Mouse (Mus musculus): ENCODE results near the gene Noc4l. TPM values are rescaled to one million over a fixed set of nuclear protein-coding genes. Genes with fewer than 3 reads are reported as not detected.

Noc4l gene
- 10 to 100 TPM; 14.1 to 15.4 TPM for total RNA-seq (2021)
- long read RNA-seq, experiment 1, transcript Noc4l-201 (15 exons, 2,075 nt): major isoform, 28 of 30 reads
- long read RNA-seq, experiment 1, partial matches to known transcripts: 0 of 30 reads
- long read RNA-seq, experiment 1, other reads (novel, unspliced or antisense): 2 of 30 reads
- long read RNA-seq, experiment 2, transcript Noc4l-201 (15 exons, 2,075 nt): major isoform, 21 of 21 reads
- long read RNA-seq, experiment 2, partial matches to known transcripts: 0 of 21 reads
- long read RNA-seq, experiment 2, other reads (novel, unspliced or antisense): 0 of 21 reads

DNA sequence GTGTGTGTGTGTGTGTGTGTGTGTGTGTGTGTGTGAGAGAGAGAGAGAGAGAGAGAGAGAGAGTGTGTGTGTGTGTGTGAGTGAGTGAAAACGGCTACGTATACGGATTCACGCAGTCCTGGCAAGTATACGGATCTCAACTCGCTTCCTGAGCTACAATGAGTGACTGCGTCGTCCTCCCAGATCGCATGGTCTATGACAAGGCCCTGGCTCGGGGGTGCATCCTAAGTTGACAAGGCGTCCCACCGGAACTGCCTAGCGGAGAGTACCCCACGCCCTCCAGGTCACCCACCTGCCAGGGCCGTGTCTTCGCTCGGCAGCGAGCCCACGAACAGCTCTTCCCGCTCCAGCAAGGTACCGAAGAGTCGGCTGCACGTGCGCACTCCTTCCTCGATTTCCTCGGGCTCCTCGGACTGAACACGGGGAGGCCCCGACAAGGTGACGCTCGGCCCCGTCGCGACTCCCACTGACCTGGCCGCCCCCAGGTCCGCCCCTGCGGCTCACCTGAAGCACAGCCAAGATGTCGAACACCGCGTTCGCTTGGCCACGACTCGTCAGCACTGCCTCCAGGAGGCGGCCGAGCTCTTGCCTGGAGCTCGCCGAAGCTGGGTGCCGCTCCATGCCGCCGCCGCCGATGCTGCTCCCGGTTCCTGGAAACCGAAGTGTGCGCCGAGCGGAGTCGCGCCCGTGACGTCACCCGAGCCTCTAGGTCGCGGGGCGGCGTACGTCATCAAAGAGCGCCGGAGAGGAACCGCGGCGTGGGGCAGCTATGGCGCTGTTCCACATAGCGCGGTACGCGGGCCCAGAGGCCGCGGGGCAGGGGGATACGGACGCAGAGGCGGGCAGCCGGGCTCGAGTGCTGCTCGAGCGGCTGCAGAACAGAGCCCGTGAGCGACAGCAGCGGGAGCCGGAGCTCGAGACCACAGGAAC, at the start of gene Noc4l, which contains the start of gene Ddx51:
Noc4l (minus strand) TSS at position 699 of the 930 bp plus-strand sequence.
Ddx51 (plus strand) TSS at position 733 of the 930 bp plus-strand sequence.
- peak; percentile 93 for DNase-seq (ENCODE audit: low spot score)

DNA sequence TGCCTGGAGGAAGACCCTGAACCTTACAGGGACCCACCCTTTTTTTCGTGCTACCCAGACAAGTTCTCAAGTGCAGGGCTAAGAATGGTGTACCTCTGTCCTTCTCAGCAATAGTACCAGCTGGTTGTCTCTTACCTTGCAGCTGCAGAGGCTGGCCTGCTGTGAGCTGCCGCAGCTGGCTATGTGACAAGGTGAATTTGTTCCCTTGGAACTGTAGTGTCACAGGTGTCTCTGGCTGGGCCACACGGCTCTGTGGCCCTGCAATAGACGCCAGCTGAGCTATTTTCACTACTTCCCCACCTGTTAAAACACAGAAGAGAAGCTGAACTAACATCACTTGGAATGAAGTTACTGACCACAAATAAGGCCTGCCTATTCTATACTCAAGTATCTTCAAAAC, 45.4 kb upstream of the Noc4l start:
- DNase-seq (ENCODE audit: low spot score): no peak

DNA sequence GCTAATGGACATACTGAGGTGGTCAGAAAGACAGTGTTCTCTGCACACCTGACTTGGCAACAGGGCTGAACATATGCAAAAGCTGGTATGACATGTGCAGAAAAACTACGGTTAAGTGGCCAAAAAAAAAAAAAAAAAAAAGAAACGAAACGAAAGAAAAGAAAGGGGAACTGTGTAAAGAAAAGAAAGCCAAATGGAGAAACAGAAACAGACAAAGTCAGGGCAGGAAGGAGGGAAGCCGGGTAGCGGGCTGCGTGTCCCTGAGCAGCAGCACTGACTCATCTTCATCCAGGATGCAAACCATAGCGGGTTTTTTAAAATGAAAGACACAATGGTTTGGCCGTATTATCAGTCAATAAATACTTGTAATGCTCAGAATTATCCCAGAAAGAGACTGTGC, 28.8 kb upstream of the Noc4l start:
- DNase-seq (ENCODE audit: low spot score): no peak

DNA sequence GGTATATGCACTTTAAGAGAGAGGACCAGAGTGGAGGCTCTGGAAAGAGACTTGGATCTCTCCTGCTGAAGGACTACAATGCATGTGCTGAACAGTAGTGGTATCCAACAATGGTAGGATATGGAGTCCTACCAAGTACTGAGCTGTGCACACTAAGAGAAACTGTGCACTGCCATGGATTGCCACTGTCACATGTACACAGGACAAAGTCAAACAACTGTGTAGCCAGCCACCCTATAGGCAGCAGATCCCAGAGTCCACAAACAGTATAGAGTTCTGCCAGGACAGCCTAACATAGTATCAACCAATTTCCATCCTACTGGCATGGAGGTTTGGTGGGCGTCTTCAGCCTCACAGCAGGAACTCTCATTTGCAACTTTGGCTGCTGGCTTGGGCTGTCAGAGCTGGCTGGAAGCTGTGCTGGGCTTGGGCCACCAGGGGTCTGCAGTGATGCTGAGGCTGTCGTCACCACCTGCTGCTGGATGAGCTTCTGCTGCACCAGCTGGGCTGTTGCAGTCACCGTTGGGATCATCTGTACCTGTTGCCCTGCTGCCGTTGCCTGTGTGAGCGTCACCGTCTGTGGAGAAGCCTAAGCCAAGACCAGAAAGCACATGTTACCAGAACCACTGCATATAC, 12.4 kb upstream of the Noc4l start:
- DNase-seq (ENCODE audit: low spot score): no peak

DNA sequence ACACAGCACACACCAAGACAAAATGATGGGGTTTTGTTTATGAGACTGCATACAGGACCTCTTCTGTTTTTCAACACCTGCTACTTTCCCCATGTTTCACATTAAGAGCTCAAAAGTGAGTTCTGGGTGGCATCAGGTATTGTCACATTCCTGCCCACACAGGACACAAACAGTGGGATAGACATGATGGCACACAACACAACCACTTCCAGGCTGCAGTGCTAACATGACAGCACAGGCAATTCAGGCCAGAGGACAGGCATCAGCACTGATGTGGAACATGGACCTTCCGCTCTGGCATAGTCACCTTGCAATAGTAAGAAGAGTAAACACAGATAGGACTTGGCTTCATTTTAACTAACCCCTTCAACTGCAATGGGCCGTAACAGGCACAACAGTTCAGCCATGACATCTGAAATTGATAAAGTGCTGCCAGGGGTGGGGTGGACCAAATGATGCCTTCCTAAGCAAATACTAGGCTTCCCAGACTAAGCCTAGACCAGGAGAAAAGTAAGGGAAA, 11.6 kb upstream of the Noc4l start:
- no peak for DNase-seq (ENCODE audit: low spot score)

DNA sequence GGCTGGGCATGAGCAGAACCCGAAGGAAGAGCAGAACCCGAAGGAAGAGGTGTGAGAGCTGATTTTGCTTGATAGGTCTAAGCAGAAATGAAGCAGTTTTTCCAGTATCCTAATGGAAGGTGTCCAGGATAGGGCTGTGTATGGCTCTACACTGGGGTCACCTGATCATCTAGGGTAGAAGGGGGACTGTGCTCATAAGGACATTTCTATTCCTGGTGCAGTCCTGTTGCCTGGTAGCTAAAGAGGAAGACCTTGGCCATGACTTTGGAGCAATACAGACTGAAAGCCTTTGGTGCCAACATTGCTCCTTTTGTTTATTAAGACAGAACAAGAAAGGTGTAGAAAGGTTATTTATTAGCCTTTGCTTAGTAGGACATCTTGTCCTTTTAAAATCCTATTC, 10.8 kb upstream of the Noc4l start:
- no peak for DNase-seq (ENCODE audit: low spot score)

DNA sequence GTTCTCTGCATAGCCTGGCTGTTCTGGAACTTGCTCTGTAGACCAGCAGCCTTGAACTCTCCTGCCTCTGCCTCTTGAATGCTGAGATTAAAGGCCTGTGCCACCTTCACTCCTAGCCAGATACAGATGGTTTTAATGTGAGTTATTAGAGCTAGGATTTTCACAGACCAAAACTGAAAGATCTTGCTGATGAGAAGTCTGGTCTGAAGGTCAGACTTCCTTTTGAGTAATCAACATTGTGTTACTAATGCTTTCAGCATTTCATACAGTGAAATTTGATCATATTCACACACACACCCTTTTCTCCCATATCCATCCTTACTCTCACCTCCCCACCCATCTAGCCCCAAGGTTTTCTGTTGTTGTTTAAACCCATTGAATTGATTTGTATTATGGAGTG, 6.5 kb upstream of the Noc4l start:
- DNase-seq (ENCODE audit: low spot score): no peak

DNA sequence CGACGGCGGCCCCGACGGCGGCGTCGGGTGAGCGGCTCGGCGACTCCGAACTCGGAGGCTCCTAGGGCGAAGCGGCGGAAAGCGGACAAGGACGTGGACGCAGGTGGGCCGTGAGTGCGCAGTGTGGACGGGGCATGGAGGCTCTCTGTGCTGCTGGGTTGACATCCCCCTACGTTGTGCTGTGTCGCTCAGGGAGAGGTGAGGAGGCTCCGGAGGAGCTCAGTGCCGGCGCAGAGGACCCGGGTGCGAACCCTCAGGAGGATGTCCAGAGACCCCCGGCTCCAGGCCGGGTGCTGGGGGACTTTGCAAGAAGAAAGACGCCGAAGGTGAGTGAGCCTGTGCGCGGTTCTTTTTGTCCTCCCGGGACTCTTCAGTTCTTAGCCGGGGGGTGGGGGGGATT, 469 bp upstream of the Noc4l start:
- DNase-seq (ENCODE audit: low spot score): no peak

DNA sequence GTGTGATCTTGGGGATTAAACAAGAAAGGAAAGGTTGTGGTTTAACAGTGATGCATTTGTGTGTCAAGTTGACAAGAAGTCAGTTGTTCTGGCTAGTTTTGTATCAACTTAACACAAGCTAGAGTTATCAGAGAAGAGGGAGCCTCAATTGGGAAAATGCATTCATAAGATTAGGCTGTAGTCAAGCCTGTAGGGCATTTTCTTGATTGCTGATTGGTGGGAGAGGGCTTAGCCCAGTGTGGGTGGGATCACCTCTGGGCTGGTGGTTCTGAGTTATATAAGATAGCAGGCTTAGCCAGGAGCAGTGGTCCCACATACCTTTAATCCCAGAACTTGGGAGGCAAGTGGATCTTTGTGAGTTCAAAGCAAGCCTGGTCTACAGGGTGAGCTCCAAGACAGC, 6.8 kb downstream of the Noc4l start:
- DNase-seq (ENCODE audit: low spot score): no peak

DNA sequence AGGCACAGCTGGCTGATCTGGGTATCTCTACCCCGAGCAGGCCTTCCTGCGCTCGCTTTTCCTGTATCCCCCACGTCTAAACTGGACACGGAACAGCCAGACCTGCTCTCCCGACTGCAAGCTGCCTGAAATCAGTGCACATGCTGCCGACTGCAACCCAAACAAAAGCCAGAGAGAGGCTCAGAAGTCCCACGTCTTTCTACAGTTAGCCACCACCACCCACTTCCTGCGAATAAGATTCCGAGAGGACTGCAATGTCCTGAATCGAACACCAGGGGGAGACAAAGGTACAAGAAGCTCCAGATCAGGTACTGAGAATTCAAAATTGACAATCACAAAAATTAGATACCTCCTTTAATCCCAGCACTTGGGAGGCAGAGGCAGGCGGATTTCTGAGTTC, 13.8 kb downstream of the Noc4l start:
- peak; percentile 68 for DNase-seq (ENCODE audit: low spot score)

DNA sequence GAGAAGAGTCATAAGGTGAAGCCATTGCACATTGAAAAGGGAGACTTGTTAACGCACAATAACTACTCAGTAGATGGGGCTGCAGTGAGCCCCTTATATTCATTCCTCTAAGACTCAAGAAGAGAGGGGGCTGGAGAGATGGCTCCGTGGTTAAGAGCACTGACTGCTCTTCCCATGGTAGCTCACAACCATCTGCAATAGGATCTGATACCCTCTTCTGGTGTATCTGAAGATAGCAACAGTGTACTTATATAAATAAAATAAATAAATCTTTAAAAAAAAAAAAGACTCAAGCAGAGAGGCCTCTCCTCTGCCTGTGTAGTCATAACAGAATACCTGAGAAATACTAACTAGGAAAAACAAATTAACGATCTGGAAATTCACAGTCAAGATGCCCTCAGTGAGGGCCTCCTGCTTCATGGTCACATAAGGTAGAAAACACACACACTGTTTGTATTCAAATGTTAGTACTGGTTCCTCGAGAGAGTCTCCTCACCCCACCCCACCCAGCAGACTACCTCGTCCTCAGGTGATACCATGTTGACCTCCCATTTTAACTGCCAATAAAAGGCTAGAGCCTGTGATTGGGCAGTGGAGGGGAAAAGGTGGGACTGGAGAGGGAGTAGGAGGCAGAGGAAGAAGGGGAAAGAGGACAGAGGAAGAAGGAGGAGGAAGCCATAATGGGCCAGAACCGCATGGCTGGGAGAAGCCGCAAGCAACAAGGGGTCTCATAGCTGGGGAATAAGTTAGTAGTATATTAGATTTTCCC, 14.7 kb downstream of the Noc4l start:
- DNase-seq (ENCODE audit: low spot score): no peak

DNA sequence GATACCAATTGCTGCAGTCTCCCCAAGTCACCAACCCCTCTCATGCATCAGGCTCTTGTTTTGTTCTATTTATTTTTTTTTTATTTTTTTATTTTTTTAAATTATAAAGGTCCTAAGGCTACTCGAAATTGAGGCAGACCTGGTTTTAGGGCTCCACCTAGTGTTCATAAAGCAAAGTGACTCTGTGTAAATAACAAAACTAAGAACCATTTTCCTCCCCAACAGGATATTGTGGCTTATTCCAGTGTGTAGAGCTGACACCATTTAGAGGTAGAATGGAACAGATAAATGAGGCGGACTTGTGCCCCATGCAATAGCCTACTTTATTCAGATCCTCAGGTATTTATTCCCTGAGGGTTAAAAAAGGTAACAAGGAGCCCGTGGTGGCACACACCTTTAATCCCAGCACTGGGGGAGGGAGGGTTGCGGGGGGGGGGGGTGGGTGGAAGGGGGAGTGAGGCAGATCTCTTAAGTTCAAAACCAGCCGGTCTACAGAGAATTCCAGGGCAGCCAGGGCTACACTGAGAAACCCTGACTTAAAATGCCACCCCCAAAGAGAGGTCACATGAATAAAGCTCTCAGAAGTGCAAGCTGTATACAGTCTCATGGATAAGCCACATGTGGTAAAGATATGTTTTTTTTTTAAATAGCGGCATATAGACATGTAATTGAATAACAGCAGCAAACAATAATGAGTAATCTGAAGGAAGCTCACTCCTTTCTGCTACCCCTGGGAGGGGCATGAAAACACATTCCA, 17.1 kb downstream of the Noc4l start:
- no peak for DNase-seq (ENCODE audit: low spot score)

DNA sequence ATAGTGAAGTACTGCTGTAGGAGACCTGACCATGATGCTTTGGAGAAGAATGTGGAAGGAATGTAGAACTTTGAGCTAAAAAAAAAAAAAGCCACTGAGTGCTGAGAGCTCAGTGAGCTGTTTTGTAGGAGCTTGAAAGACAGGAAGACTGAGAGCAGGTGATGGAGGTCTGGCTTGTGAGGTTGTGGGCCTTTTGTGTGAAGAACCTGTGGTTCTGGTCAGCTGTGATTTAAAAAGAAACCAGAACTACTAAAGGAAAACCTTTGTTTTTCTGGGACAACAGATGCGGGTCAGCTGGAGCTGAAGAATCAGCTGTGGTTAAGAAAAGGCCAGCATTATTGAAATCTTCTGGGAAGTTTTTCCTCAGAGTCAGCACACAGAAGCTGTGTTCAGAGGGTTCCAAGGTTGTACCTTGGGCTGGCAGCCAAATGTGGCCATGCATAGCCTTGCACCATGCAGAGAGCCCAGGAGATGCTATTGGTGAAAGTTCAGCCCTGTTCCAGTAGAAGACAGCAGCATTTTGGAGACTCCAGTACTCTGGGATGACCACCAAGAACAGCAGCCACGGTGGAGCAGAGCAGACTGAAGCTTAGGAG, 23.6 kb downstream of the Noc4l start:
- DNase-seq (ENCODE audit: low spot score): no peak

DNA sequence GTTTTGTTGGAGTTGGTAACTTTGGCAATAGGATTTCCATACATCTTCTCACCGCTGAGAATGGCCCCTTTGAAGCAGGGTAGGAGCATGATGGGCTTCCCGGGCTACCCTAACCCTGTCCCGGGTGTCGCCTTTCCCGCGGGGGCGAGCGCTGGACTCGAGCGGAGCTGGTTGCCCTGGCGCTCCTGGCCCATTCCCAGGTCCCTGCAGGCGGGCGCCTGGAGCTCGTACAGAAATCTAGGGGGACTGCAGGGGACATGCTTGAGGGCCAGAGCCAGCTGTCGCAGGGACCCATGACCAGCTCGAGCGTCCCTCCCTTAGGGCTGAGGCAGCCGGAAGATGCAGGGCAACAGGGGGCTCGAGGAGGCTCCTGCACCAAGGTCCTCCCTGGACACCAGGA, 25.1 kb downstream of the Noc4l start:
- no peak for DNase-seq (ENCODE audit: low spot score)

DNA sequence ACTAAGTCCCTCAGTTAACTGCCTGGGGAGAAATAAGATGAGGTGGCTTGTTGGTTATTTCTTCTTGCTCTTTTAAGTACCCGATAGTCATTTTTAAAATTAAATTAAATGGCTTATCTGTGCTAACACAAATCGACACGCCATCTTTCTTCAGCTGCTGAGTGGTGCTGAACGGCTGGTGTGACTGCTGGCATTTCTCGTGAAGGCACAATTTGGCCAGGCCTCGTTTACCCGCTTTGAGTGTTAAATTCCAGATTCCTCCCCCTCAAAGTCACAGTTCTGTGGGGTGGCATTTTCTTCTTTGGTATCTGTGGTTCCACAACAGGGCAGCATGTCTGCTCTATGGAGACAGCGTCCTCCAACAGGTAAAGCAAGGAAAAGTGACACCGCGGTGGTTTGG, 25.9 kb downstream of the Noc4l start:
- no peak for DNase-seq (ENCODE audit: low spot score)

DNA sequence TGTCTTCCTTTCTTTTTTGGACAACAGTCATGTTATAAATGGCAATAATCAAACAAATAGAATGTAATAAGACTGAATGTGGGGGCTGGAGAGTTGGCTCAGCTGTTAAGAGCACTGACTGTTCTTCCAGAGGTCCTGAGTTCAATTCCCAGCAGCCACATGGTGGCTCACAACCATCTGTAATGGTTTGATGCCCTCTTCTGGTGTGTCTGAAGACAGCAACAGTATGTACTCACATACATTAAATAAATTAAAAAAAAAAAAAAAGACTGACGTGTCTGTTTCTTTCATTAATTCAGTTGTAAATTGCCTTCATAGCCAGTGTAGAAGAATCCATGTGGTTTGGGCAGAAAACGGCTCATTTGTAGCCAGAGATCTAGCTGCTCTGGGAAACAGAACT, 28.9 kb downstream of the Noc4l start:
- no peak for DNase-seq (ENCODE audit: low spot score)

DNA sequence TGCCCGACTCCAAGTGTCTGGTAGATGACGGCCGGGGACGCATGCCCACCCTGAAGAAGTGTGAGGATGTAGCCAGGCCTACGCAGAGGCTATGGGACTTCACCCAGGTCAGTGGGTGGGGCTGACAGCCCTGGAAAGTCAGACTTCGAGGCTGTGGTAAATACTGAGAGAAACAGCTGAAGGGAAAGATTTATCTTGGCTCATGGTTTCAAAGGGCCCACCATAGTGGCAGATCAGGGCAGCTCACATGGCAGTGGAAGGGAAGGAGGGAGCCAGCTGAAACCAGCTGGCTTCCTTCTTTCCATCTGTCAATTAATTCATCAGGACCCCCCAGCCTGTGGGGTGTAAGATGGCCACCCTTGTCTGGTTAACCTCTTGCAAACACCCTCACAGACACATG, 34.0 kb downstream of the Noc4l start:
- DNase-seq (ENCODE audit: low spot score): no peak

DNA sequence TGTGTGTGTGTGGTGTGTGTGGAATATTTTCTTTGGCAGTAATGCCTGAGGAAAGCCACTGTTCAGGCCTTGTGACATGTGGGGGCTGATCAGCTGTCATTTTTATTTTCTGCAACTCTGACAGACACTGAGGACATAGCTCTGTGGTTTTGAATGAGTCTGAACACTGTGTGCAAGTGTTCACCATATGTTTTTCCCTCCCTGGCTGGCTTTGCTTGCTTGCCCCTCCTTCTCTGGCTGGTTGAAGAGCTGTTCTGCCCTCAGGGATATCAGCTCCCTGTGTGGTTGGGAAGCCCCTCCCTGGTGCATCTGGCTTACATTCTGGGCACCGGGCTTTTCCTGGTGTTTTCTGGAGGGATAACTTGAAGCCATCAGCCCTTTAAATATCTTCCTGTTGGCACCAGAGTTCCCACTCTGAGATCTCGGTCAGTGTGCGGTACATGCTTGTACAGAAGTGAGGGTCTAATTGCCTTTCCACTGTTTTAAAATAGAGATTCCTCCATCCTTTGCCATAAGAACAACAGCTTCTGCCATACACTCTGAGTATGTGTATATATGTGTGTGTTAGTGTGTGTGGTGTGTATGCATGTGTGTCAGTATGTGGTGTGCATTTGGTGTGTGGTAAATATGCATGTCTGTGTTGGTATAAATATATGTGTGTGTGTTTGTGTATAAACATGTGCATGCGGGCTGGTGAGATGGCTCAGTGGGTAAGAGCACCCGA, 41.6 kb downstream of the Noc4l start:
- DNase-seq (ENCODE audit: low spot score): no peak

DNA sequence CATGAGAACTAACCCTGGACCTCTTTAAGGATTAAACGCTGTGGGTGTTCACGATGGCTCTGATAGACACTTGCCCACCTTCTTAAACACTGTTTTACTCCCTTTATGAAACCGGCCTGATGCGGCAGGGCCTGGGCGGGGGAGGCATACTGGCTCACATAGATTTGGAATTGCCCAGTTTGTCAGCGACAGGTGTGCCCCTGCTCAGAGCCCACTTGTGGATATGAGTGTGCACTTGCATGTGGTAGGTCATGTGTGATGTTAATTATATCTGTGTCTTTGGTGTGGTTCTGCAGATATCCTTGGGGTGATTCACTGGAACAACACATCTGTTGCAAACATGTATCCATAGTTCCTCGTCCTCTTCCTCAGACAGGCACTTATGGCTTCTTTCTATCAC, 42.7 kb downstream of the Noc4l start:
- no peak for DNase-seq (ENCODE audit: low spot score)

All from gastrocnemius, adult 18-20 months (tissue).